Mouse (Mus musculus) ovary, postnatal 10 days (tissue): ENCODE results near the gene Lsp1.

Experiments used
- DNase-seq: peaks from one replicate; pipeline ENCODE4 v3.0.0; 2022; ENCODE audit warnings: low spot score

Lsp1 gene

DNA sequence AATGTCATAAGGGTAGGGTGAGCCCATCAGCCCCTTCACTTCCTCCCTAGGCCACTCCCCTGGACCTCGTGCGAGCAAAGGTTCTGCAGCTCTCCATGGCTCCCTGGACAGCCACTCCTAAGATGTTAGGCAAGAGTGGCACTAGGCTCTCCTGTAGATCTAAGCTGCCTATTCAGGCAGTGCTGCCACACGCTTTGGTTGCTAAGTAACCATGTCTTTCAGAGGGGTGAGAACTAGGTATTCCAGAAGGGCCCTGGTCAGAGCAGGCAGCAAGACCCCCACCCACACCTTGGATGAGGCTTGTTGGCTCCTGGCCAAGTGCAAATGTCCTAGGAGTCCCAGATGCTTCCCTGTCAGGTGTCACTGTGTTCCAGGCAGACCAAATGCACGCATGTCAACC, 45.9 kb downstream of the Lsp1 start:
- no peak for DNase-seq

DNA sequence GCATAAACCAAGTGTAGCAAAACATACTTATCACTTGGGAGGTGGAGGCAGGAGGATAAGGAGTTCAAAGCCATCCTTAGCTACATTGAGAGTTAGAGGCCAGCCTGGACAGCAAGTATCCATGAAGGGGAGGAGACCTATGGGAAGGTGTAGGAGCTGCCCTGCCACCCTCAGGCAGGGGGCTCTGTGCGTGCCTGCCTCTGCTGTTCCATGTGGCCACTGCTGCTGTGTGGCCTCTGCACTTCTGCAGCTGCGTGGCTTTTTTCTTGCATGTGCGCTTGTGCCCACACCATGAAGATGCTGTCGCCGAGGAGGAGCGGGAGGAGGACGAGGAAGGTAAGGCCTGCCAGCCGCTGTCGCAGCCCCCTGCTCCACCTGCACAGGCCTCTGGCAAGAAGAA, 46.8 kb downstream of the Lsp1 start:
- DNase-seq = no peak

DNA sequence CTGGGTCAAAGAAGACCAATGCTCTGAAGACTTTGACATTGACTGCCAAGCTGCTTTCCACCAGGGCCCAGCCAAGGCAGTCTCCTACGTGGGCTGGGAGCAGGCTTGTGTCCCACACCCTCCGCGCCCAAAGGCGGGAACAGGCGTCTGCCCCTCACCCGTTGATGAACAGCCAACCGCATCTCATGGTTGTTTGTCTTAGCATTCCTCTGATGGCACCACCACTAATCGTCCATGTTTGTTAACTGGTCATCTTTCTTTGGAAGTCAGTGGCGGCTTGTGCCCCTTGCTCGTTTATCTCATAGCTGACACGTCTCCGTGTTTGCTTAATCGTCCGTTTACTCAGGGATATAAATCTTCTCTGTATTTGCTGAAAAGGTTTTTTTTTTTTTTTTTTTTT, 48.9 kb downstream of the Lsp1 start:
- no peak for DNase-seq

DNA sequence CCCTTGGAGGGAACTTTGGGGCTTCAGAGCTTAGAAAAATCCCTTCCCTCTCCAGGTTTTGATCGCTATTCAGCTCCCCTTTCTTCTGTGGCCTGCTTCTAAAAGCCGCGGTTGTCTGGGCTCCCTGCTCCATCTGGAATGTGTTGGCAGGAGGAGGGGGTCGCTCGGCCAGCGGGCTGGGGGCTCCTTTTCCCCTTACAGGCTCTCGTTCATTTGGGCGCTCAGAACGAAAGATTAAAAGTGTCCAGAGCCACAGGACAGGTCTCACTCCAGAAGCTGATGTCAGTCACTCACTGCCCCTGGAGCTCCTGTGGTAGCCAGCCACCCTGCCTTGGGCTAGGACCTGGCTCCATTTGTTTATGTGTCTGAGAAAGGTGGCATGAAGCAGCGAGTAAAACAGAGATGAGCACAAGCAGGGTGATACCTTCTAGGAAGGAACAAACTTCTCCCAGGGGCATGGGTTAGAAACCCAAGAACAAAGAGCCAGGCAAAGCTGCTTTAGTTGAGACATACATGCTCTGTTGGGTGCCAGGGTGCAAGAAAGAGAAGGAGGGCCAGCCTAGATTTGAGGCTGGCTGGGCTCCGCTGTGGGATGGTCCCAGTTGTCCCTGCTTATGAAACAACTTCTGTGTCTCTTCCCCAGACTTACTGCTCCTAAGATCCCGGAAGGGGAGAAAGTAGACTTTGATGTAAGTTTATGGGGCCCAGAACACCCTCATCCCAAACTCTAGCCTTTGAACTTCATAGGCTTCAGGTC, 49.6 kb downstream of the Lsp1 start:
- no peak for DNase-seq

DNA sequence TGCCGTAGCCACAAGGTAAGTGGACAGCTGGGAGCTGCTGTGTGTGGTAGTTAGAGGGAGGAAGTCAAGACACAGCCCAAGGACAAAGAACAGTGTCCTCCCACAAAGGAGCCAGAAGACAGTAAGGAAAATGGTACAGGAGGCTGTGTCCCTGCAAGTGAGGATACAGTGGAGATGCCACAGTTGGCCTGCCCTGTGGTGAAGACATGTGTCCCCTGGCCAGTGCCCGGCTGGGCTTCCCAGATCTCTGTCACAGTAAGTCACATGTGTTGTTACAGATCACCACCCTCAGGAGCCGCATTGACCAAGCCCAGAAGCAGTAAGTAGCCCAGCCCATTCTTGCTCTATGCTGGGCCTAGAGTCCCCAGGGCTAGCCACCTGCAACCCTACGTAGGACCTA, 53.4 kb downstream of the Lsp1 start:
- no peak for DNase-seq

DNA sequence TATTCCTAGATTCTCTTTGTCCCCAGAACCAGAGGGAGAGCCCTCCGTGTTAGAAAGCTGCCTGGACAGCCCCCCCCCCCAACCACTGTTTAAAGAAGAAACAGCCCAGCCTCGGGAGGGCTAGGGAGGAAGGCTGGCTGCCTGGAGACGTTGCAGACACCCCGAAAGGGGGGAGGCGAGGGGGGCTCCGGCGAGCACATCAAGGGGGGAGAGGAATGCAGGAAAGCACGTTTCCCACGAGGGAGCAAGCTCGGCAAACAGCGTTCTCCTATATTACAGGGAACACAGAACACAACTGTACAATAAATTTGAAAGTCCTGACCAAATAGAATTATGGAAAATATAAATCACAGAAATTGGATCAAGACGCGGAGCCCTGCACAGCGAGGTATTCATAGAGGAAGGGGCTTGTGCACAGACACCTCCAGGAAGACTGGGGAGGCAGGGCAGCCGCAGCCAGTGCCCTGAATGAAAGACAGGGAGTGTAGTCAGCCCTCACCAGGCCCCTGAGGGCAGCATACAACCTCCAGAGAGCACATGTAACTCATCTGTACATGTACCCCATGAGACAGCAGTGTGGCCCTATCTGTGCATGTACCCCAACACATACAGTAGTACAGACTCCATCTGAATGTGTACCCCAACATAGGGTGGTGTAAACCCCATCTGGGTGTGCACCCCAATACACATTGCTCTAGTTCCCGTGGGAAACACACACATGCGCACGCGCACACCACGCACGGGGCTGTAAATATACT, 55.8 kb downstream of the Lsp1 start:
- DNase-seq = no peak

DNA sequence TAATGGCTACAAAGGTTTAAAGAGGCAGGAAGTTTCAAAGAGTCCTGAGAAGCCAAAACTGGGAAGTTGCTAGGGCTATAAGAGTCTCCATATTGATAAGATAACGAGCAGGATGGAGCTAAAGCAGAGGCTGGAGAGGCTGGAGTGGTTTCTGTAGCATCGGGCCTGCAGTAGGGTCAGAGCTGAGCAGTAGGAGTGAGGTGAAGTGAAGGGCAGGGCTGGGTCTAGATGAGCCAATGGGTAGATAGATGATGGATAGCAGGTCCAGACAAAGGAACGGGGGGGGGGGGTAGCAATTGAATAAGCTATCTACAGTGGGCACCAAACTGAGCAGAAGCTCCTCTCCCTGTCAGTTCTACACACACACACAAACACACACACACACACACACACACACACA, 56.9 kb downstream of the Lsp1 start:
- no peak for DNase-seq

DNA sequence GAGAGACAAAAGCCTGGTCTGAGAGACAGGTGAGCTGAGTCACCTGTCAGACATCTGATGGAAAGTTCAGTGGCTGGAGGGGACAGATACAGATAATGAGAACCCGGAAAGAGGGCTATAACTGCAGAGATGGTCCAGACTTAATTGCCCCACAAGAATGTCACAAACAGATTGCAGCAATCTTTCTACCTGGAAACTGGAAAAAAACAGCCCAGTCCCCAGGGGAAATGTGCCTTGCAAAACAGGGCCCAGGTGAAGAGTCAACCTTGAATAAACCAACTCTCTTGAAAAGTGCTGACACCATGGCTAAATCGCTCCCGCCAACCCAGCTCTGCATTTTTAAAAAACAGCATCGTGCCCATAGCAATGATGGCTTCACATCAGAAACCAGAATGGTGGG, 59.7 kb downstream of the Lsp1 start:
- no peak for DNase-seq

DNA sequence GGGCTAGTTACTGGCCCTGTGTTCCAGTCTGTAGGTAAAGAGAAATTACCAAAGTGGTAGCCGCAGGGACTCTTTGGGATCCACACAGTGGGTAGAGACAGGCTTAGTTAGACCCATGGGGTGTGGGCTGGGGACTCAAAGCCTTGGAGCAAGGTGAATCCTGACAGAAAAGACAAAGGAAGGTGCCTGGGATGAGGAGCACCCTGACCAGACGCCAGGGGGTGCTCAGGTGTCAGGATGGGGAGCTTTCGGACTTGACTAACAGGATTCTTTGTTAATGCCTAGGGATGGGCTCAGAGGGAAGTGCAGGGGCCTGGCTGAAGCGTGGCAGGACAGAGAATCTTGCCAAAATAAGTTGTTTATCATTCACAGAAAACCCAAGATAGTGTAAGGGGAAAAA, 61.7 kb downstream of the Lsp1 start:
- no peak for DNase-seq

DNA sequence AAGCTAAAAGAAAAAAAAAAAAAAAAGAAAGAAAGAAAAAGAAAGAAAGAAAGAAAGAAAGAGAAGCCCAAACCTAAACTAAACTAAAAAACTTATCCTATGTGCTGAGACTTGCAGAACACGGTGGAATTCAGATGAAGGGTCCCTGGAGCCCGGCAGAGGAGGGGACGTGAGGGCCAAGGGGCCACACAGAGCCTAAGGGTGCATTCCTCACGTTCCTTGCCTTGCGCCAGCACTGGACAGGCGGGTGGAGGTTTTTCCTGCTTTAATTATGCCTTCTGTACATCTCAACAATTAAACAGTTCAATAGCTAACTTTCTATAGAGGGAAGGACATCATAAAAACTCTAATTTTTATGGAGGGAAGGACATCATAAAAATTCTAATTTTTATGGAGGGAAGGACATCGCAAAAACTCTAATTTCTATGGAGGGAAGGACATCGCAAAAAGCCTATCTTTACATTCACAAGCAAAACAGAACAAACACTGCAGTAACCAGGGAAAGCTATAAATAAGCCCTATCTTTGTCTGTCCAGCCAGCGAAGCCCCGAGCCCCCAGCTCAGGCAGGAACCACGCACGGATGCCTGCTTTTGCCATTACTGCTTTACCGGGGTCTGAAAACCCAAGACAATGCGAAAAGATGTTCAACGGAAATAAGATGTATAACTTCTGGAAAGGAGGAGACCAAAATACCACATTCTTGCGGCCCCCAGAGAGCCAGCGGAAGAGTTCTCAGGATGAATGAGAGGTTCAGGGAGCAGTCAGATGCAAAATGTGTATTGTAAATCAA, 62.8 kb downstream of the Lsp1 start:
- no peak for DNase-seq

DNA sequence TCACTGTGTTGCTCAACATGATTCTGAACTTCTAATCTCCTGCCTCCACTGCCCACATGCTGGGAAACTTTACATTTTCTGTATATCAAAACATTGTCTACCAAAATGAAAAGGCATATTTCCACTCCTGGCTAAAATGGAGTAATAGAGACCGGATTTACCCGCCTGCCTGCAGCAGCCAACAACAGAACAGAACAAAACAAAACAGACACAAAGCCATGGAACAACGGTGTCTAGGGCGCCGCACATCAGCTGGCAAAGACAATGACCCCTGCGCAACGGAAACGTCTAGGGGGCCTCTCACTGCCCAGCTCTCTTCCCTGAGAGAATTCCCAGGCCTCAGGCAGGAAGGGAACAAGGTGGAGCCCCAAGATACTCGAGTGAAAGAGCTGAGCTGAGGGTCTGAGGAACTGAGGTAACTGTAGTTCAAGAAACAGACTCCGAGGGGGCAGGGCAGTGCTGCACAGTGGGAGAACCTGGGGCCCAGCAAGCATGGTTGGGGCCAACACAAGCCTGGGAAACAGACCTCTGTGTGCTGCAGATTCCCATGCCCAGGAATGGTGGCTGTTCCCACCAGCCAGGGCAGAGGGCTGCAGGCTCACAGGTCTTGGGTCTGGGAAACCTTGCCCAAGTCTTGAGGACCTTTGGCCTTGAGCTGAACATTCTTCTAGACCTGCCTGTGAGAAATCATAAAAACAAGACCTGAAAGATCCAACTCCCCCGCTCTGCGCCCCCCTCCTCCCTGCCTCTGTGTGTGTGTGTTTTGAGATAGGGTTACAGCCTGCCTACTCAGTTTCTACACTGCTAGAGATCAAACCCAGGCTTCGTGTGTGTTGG, 65.0 kb downstream of the Lsp1 start:
- no peak for DNase-seq

DNA sequence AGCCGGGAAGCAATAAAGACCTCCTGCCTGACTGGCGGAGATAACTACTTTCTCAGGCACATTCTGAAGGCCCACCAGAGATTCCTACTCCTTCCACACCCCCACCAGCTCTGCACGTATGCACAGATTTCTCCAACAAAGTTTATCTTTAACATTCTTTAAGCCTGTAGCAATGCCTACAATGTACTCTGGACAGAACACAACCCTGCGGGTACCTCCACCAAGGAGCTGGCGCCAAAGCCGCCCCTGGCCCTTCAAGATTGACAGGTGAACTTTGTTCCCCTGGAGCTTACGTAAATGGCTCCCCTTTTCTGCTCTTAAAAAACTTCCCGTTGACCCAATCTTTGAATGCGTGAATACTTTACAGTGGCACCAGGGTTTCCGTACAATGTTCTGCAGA, 68.7 kb downstream of the Lsp1 start:
- DNase-seq = no peak

DNA sequence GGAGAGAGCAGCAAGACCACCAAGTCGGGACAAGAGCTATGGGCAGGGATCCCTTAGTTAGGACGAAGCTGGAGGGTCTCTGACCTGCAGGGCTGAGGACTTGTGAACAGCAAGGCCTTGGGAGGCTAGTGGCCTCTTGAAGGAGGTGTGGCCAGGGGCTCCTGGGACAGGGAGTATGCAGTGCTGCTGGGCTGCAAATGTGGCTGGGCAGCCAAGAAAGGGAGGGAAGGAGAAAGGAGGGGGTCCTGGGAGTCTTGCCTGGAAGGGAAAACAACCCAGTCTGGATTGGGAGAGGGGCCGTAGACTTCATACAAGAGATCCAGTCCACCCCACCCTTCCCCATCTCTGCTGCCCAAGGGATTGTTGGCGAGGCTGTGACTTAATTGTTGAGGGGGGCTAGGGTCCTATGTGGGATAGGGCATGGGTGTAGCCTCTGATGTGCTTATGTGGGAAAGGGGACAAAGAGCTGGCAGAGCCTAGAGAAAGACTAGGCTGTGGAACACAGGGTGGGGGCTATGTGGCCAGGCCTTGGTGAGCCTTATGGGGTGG, 71.4 kb downstream of the Lsp1 start:
- DNase-seq = no peak

DNA sequence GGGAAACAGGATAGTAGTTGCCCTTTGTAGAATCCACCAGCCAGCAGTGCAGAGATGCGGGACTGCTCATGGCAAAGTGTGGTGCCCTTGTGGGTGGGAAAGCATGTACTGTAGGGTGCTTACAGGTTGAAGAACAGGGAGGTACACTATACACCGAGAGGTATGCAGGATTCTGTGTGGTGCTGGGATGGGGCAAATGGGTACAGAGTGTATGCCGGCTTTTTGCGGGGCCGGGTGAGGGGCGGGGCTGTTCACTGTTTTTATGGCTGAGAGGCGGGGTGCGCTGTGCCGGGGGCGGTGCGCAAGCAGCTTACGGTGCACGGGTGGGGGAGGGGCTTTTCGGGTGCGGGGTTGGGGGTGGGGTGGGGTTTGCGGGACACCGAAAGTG, 72.1 kb downstream of the Lsp1 start, which contains the start of gene Mrpl23:
TSS of gene Mrpl23 (plus strand) at position 16 of the 388 bp plus-strand sequence.
- peak; percentile 26 for DNase-seq

DNA sequence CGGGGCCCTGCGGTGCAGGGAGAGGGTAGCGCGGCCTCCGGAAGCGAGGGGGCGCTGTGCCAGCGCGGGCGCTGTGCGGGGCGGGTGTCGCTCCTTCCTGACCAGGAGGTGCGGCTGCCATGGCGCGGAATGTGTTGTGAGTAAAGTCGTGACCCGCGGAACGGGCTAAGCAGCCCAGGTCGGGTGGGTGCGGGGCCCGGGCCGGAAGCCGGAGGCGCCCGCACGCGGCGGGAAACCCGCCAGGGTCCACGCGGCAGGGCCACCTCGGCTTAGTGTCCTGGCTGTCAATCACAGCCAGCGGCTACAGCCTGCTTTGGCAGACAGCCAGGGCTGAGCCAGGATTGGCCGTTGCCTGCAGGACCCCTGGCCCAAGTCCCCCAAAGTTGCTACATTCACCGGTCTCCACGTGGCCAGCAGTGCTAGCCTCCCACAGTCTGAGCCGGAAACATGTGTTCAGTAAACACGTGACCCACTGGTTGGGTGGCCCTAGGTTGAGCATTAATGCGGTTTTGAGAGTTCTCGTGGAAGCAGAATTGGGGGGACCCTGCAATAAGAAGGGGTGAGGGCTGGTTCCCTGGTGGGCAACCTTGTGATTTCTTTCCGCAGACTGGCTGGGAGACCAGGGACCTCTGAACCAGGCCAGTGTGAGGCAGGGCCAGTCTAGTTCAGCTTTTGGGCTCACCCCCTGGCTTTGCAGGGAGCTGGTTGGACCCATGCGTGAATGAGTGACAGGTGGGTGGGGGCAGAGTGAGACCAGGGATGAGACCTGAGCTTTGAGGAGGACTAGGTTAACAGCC, 72.6 kb downstream of the Lsp1 start:
- DNase-seq = peak; percentile 75

DNA sequence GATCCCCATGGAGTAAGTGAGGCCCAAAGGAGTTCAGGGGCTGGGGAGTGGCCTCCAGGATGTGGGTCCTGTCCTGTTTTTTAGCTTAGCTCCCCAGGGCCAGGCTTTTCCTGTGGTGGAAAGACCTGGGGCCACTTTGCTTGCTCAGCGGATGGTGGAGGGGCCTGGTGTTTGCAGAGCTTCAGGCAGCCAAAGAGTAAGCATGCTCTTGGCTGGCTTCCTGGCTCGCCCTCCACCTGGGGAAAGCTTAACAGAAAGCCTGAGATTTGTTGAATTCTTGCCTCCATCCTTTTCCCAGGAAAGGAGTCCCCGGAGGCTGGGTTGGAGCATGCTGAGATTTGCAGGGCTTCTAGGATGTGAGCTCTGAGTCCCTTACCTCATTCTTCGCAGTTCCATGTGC, 74.5 kb downstream of the Lsp1 start:
- DNase-seq = no peak

DNA sequence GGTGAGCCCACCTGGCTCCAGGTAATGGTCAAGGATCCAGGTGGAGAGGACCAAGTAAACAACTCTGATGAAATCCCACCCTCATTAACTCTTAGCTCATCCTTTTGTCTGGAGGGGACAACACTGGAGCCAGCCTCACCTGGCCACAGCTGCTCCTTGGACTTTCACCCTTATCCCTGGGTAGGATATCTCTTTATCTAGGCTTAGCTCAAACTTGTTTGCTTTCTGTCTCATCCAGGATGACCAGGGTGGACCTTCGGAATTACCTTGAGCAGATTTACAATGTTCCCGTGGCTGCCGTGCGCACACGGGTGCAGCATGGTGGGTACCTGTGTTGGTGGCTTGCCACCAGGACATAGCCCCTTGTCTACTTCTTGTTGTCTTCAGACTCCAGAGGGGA, 75.2 kb downstream of the Lsp1 start:
- no peak for DNase-seq

DNA sequence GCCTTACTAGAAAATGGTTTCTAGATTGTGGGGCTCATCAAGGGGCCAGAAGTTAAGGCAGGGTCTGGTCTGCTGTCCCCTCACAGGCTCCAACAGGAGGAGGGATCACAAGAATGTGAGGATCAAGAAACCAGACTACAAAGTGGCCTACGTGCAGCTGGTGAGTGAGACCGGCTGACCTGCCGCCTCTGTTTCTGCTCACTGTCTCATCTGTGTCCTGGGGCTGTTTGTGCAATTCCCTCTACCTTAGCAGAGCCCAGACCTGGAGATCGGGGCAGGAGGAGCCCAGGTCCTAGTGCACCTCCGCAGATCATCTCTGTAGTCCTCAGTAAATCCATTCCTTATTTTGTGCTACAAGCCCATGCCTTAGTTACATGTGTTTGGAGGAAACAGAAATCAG, 76.6 kb downstream of the Lsp1 start:
- DNase-seq = no peak

DNA sequence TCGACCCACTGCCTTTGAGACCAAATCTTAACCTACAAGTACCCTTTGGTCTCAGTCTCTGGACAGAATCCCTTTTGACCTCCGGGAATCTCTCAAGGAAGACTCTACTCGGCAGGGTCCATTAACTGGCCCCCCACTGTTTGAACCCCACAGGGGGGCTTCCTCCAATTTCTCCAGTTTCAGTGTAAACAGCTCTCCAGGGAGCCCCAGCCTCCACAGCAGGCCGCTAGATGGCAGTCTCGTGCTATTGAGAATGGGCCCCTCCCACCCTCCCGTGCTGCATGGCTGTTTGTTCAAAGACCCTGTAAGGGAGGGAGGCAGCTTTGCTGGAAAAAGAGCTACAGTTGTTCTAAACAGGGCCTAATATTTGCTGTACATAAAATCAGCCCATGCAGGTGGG, 77.3 kb downstream of the Lsp1 start:
- DNase-seq = peak; percentile 56

DNA sequence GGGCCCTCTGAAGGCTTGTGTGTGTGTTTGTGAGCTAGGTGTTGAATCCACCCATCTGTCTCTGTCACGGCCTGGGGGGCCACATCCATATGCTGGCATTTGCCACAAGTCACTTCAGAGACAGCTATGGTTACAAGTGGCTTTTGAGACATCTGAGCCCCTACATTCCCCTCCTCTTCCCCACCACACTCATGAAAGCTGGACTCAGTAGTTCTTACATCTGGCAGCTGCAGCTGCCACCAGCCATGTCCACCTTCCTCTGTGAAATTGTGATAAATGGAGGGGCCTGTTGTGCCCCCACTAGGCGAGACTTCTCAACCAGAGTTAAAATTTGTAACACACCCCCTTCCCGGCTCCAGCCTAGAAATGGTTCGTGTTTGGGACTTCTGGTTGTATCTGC, 77.7 kb downstream of the Lsp1 start:
- DNase-seq = no peak

DNA sequence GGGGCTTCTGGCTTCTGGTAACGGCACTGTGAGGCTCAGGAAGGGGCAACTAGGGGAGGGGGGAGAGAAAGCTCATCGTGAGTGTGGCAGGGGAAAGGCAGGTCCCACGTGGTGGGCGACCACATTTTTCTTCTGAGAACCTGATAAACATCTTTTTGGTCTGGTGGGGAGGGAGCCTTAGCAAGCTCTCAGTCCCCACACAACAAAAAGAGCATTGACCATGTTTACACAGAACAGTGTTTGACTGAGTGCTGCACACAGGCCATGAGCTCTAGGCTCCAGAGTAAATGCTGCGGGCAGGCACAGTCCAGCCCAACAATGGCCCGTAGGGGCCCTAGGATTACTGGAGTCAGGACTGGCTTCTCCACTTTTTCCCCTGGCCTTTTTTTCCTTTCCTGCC, 78.2 kb downstream of the Lsp1 start:
- no peak for DNase-seq
